Mouse (Mus musculus) myocyte (in vitro differentiated cells): Measurements from ENCODE around the gene Gngt2. TPM values are rescaled to one million over a fixed set of nuclear protein-coding genes. Genes with fewer than 3 reads are reported as not detected.

Experiments
- H3K27me3 ChIP-seq: one replicate; pipeline ENCODE4 v1.6.1; 2011; ENCODE audit not compliant: control insufficient read depth, insufficient read depth, insufficient read length
- H3K36me3 ChIP-seq: one replicate; pipeline ENCODE4 v1.6.1; 2011; ENCODE audit not compliant: control insufficient read depth, insufficient read depth
- H3K4me2 ChIP-seq: one replicate; pipeline ENCODE4 v1.6.1; 2011; ENCODE audit warnings: low read depth, control low read depth
- H3K4me3 ChIP-seq: one replicate; pipeline ENCODE4 v1.5.1; 2011; ENCODE audit warnings: mild to moderate bottlenecking, control low read depth, moderate library complexity
- H3K79me2 ChIP-seq: one replicate; pipeline ENCODE4 v1.6.1; 2011; ENCODE audit not compliant: control insufficient read depth, insufficient read depth
- H3ac ChIP-seq: one replicate; pipeline ENCODE4 v1.6.1; 2011; ENCODE audit not compliant: control insufficient read depth, insufficient read length
- CEBPB ChIP-seq: IDR thresholded peaks from 2 replicates; pipeline ENCODE4 v1.6.1; 2011; ENCODE audit warnings: mild to moderate bottlenecking, moderate library complexity; ENCODE audit not compliant: poor library complexity, insufficient read depth, severe bottlenecking
- E2F4 ChIP-seq: IDR thresholded peaks from one replicate; pipeline ENCODE4 v1.6.1; 2011; ENCODE audit warnings: mild to moderate bottlenecking, control low read depth, moderate library complexity; ENCODE audit not compliant: insufficient read depth
- MAX ChIP-seq: IDR thresholded peaks from one replicate; pipeline ENCODE4 v1.6.1; 2011; ENCODE audit warnings: low read depth, mild to moderate bottlenecking, control low read depth
- MYOD1 ChIP-seq, 3 experiments: IDR thresholded peaks; one replicate each; pipeline ENCODE4 v1.6.1; 2011; ENCODE audit warnings: control low read depth in 2 of 3, low read depth in 2 of 3, mild to moderate bottlenecking in 2 of 3, moderate library complexity in 1 of 3; ENCODE audit not compliant: insufficient read length in 2 of 3, control insufficient read depth in 1 of 3
- MYOG ChIP-seq, 3 experiments: IDR thresholded peaks; one replicate each; pipeline ENCODE4 v1.6.1; 2011; ENCODE audit warnings: control low read depth in 2 of 3, low read depth in 2 of 3, mild to moderate bottlenecking in 2 of 3; ENCODE audit not compliant: insufficient read length in 2 of 3, control insufficient read depth in 1 of 3, insufficient read depth in 1 of 3
- POLR2A ChIP-seq: IDR thresholded peaks from one replicate; pipeline ENCODE4 v1.6.1; 2011; ENCODE audit warnings: low read depth, mild to moderate bottlenecking, control low read depth, moderate library complexity; ENCODE audit not compliant: insufficient read length
- POLR2AphosphoS2 ChIP-seq: IDR thresholded peaks from one replicate; pipeline ENCODE4 v1.6.1; 2011; ENCODE audit warnings: low read depth, control low read depth; ENCODE audit not compliant: insufficient read length
- REST ChIP-seq: IDR thresholded peaks from one replicate; pipeline ENCODE4 v1.6.1; 2011; ENCODE audit warnings: mild to moderate bottlenecking, control low read depth, moderate library complexity; ENCODE audit not compliant: insufficient read depth, insufficient read length
- SRF ChIP-seq: IDR thresholded peaks from one replicate; pipeline ENCODE4 v1.6.1; 2011; ENCODE audit warnings: low read depth; ENCODE audit not compliant: control insufficient read depth, insufficient read length
- TCF12 ChIP-seq: IDR thresholded peaks from one replicate; pipeline ENCODE4 v1.6.1; 2011; ENCODE audit warnings: mild to moderate bottlenecking, control low read depth; ENCODE audit not compliant: poor library complexity, insufficient read depth, severe bottlenecking
- TCF3 ChIP-seq: IDR thresholded peaks from one replicate; pipeline ENCODE4 v1.6.1; 2011; ENCODE audit warnings: low read depth, control low read depth; ENCODE audit not compliant: insufficient read length
- USF1 ChIP-seq: IDR thresholded peaks from one replicate; pipeline ENCODE4 v1.6.1; 2011; ENCODE audit warnings: low read depth, mild to moderate bottlenecking, control low read depth, moderate library complexity
- polyA plus RNA-seq: library from polyadenylated mRNA; unstranded; fragments of >200 nt; fragmentation: generic; extraction: Trizol; gene quantifications from one replicate; pipeline ENCODE4 v1.2.1, GENCODE M21; 2012; ENCODE audit warnings: missing spikeins

Gene Gngt2
- polyA plus RNA-seq, 1 experiment = 1.1 TPM

DNA sequence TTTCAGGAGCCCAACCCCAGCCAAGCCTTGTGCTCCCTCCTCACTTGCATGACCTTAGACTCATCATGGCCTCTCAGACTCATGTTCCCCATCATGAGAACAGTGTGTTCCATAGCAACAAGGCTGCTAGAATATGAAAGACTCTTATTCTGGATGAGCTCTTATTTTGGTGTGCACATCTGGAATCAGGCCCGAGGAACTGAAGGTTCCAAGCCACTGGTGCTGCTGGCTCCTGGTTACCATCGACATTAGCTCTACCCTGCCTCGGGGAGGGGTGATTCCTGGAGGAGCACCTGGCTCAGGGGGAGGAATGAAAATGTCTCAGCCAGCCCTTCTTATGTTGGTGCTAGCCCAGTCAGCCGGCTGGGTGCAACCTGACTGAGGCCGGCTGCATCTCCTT, 22.2 kb upstream of the Gngt2 start:
- Histone ChIP-seq H3ac (no peak overlapping the region), H3K4me3 (no peak overlapping the region), H3K4me2 (no peak overlapping the region), H3K36me3 (no peaks in the 10 kb centered on the region), H3K79me2 (no peaks in the 10 kb centered on the region), H3K27me3 (no peaks in the 10 kb centered on the region)
- TF ChIP-seq TCF12 (no peak), POLR2AphosphoS2 (no peak), REST (no peak), POLR2A (no peak)

DNA sequence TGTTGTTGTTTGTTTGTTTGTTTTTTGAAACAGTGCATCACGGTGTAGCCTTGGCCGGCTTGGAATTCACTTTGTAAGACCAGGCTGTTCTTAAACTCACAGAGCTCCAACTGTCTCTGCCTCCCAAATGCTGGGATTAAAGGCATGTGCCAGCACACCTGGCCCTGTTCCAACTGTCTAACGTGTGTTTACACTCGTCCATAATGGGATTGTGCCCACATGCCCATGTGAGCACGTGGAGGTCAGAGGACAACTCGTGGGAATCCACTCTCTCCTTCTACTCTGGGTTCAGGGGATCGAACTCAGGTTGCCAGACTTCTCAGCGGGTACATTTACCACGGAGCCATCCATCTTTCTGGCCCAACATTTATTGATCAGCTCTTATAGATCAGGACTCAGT, 21.6 kb upstream of the Gngt2 start:
- H3K36me3 ChIP-seq = no peaks in the 10 kb centered on the region
- no peaks in the 10 kb centered on the region for H3K79me2 ChIP-seq
- H3K27me3 ChIP-seq = no peaks in the 10 kb centered on the region
- TF ChIP-seq MYOG (IDR thresholded peaks at IDR 0.05; ENCODE audit: control insufficient read depth in 1 of 3, insufficient read depth in 1 of 3, insufficient read length in 2 of 3, low read depth in 2 of 3) (no peak), E2F4 (no peak), SRF (no peak), USF1 (no peak), REST (no peak), TCF12 (no peak), CEBPB (no peak), POLR2AphosphoS2 (no peak), TCF3 (no peak), MYOD1 (IDR thresholded peaks at IDR 0.05; ENCODE audit: control insufficient read depth in 1 of 3, insufficient read length in 2 of 3, low read depth in 2 of 3) (no peak), MAX (no peak), POLR2A (no peak)
- no peak overlapping the region for H3K4me2 ChIP-seq
- no peak overlapping the region for H3ac ChIP-seq
- no peak overlapping the region for H3K4me3 ChIP-seq

DNA sequence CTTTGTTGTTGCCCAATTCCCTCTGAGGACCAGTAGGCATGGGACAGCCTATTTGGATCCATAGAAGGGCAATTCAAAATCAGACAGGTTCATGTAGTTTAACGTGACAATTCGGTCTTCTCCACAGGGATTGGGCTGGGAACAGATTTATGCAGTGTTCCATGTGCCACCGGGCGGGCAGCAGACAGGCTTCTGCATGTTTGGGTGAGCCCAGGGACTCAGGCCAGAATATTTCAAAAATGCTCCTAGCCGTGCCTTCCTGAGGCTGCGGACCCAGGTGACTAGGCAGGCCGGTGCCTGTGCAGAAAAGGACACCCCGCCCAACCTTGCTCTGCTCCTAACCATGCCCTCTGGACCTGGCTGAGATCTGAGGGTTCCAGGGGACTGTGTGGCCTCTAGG, 17.9 kb upstream of the Gngt2 start:
- H3K4me2 ChIP-seq = no peak overlapping the region
- H3ac ChIP-seq = no peak overlapping the region
- no peak overlapping the region for H3K4me3 ChIP-seq
- H3K36me3 ChIP-seq = no peaks in the 10 kb centered on the region
- H3K27me3 ChIP-seq = no peaks in the 10 kb centered on the region
- H3K79me2 ChIP-seq = no peaks in the 10 kb centered on the region
- no peak for TF ChIP-seq MYOG (IDR thresholded peaks at IDR 0.05; ENCODE audit: control insufficient read depth in 1 of 3, insufficient read depth in 1 of 3, insufficient read length in 2 of 3, low read depth in 2 of 3)
- no peak for TF ChIP-seq POLR2A
- no peak for TF ChIP-seq USF1
- TF ChIP-seq E2F4 = no peak

DNA sequence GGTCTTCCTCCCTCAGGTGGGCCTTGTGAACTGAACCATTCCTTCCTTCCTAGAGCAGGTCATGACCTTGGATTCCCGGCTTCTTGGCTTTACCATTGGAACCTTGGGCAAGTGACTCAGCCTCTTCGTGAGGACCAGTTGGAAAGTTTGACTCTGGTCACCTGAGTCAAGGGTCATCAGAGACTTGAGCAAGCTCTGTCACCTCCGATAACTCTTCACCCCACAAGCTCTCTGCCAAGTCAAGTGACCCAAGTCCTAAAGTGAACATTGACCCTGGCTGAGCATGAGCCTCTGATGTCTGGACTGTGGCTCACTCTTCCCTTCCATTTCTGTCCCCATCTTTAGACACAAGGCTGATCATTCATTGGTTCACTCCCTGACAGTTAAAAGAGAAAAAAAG, 15.5 kb upstream of the Gngt2 start:
- H3K79me2 ChIP-seq = no peaks in the 10 kb centered on the region
- H3K4me3 ChIP-seq = no peak overlapping the region
- no peak overlapping the region for H3ac ChIP-seq
- H3K36me3 ChIP-seq = no peaks in the 10 kb centered on the region
- no peak for TF ChIP-seq POLR2AphosphoS2
- no peak overlapping the region for H3K4me2 ChIP-seq
- no peaks in the 10 kb centered on the region for H3K27me3 ChIP-seq

DNA sequence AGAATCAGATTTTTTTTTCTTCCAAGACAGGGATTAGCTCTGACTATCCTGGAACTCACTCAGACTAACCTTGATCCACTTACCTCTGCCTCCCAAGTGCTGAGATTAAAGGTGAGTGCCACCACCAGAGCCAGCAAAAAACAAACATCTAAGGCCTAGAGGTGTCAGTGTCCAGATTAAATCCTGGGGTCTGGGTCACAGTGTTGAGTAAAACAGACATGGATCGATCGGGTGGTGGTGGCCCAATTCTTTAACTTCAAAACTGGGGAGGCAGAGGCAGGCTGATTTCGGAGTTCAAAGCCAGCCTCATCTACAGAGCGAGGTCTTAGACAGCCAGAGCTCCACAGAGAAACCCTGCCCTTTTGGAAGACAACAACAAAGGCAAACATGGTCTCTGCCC, 14.6 kb upstream of the Gngt2 start:
- no peak overlapping the region for H3K4me2 ChIP-seq
- H3K79me2 ChIP-seq = no peaks in the 10 kb centered on the region
- TF ChIP-seq TCF12 = no peak
- TF ChIP-seq SRF = no peak
- no peak for TF ChIP-seq TCF3
- no peak for TF ChIP-seq CEBPB
- no peak for TF ChIP-seq POLR2A
- TF ChIP-seq E2F4 = no peak
- TF ChIP-seq MAX = no peak
- TF ChIP-seq REST = no peak
- no peaks in the 10 kb centered on the region for H3K36me3 ChIP-seq
- H3K4me3 ChIP-seq = no peak overlapping the region
- H3K27me3 ChIP-seq = no peaks in the 10 kb centered on the region
- H3ac ChIP-seq = no peak overlapping the region

DNA sequence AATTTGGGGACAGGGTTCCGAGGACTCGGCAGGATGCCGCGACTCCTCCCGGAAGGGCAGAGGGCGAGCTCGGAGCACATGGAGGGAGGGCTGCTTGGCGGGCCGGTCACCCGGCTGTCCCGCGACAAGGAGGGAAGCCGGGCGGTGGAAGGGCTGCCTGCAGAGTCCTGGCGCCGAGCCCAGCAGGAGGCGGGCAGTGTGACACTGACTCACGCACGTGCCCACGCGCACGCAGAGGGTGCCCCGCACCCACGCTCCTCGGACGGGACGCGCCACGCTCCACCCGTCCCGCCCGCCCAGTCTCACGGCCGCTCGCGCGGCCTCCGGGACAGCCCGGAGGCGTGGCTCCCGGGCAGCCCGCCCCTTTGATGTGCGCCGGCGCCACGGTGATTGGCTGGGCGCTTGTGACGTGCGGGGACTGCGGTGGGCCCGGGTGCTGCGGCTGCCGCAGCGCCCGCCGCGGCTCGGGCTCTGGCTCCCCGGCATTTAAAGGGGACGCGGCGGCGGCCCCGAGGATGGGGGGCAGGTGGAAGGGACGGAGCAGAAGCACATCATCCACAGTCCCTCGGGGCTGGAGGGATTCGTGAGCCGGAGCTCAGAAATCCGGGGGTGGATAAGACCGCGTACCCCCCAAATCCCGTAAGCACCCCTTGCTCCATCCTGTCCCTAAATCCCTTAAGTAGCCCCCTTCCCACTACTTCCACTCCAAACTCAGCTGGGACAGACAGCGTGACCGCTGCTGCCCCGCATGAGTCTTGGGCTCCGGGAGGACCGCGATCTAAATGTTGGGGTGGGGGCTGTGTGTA, 12.7 kb upstream of the Gngt2 start, which contains the start of gene Phospho1:
TSS of gene Phospho1 (plus strand) at position 429 of the 806 bp plus-strand sequence.
- Histone ChIP-seq H3K4me2 (peak within 1 kb of the TSS; percentile 97), H3K79me2 (no peaks in the 10 kb centered on the region), H3K27me3 (no peaks in the 10 kb centered on the region), H3ac (peak within 1 kb of the TSS; percentile 36), H3K4me3 (peak within 1 kb of the TSS; percentile 86), H3K36me3 (no peaks in the 10 kb centered on the region)
- TF ChIP-seq MYOD1 (IDR thresholded peaks at IDR 0.05; ENCODE audit: control insufficient read depth in 1 of 3, insufficient read length in 2 of 3, low read depth in 2 of 3) (peak in 1 of 3 experiments; percentile 64), POLR2A (peak; percentile 95), SRF (no peak), TCF3 (peak; percentile 50), MYOG (IDR thresholded peaks at IDR 0.05; ENCODE audit: control insufficient read depth in 1 of 3, insufficient read depth in 1 of 3, insufficient read length in 2 of 3, low read depth in 2 of 3) (peak in 1 of 3 experiments; percentile 64), POLR2AphosphoS2 (peak; percentile 96), E2F4 (no peak)
